Mouse (Mus musculus): Measurements from ENCODE around the gene Cox4i2. TPM values are rescaled to one million over a fixed set of nuclear protein-coding genes. Genes with fewer than 3 reads are reported as not detected.

Cox4i2 gene
- polyA plus RNA-seq, 1 experiment from 2014 or later: 27.0 TPM

DNA sequence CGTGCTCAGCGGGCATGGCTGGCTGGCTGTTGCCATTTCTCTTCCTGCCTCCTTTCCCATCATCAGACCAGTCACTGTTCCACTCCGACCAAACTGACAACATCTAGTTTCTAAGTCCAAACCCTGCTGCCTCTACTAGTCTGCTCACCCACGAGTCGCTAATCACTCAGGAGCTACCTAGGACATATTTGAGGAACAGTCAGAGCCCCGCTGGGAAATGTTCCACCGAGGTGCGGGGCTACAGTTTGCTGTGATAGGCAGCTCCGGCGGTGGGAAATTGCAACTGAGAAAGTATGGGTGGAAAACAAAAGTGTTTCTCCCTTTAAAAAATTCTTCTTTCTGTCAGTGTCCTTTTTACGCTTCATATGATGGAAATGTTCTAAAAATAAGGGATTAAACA, 36.3 kb upstream of the Cox4i2 start:
- Histone ChIP-seq H3K4me1 (ENCODE audit: control insufficient read depth, insufficient read depth, low read length) (peaks cover 7% of the 10 kb centered on the region), H3K9me3 (ENCODE audit: control insufficient read depth, low read length) (no peaks in the 10 kb centered on the region), H3K36me3 (ENCODE audit: control insufficient read depth, insufficient read depth, low read length) (no peaks in the 10 kb centered on the region), H3K4me3 (ENCODE audit: low read depth, low read length) (no peak overlapping the region), H3K27me3 (replicated peaks; ENCODE audit: control insufficient read depth, insufficient read depth, low read length) (no peaks in the 10 kb centered on the region), H3K4me2 (ENCODE audit: low read depth, low read length) (no peak overlapping the region), H3K9ac (ENCODE audit: low read depth, low read length) (0 out of 2 replicates have a peak overlapping the region, but pooled peaks have one; percentile 27), H3K27ac (replicated peaks; ENCODE audit: low read depth, low read length) (peak overlapping the region; percentile 28; the same call in 1 of the 2 replicates)
- 60% methylated on average over 11 of the region's 11 CpGs for WGBS
- no peak for DNase-seq (ENCODE audit: low spot score)
- ATAC-seq (ENCODE audit: low read depth): no peak

DNA sequence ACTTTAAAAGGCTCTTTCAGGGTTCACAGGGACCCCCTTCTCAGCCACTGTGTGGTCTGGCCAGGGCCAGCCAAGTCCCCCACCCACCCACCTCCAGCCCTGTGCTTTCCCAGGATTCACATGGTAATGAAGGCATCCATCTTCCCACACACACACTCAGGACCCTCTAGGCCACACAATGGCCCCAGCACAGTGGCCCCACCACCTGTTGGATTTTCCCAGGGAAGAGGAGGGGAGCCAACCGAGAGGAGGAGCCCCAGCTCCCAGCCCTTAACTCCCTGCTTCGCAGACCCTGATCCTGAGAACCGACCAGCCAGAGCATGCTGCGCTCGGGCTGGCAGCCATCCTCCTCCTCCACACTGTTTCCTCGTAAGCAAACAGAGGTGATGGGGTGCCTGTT, 35.9 kb upstream of the Cox4i2 start:
- Histone ChIP-seq H3K9me3 (ENCODE audit: control insufficient read depth, low read length) (no peaks in the 10 kb centered on the region), H3K4me1 (ENCODE audit: control insufficient read depth, insufficient read depth, low read length) (peaks cover 7% of the 10 kb centered on the region), H3K27ac (replicated peaks; ENCODE audit: low read depth, low read length) (peak overlapping the region; percentile 28; the same call in 1 of the 2 replicates), H3K36me3 (ENCODE audit: control insufficient read depth, insufficient read depth, low read length) (no peaks in the 10 kb centered on the region), H3K27me3 (replicated peaks; ENCODE audit: control insufficient read depth, insufficient read depth, low read length) (no peaks in the 10 kb centered on the region), H3K4me2 (ENCODE audit: low read depth, low read length) (no peak overlapping the region), H3K9ac (ENCODE audit: low read depth, low read length) (peak overlapping the region; percentile 27; the same call in 1 of the 2 replicates), H3K4me3 (ENCODE audit: low read depth, low read length) (no peak overlapping the region)
- DNase-seq (ENCODE audit: low spot score) (no peak), ATAC-seq (ENCODE audit: low read depth) (peak; percentile 52; the same call in 1 of the 2 replicates)
- WGBS: 32% methylated on average over 6 of the region's 6 CpGs

DNA sequence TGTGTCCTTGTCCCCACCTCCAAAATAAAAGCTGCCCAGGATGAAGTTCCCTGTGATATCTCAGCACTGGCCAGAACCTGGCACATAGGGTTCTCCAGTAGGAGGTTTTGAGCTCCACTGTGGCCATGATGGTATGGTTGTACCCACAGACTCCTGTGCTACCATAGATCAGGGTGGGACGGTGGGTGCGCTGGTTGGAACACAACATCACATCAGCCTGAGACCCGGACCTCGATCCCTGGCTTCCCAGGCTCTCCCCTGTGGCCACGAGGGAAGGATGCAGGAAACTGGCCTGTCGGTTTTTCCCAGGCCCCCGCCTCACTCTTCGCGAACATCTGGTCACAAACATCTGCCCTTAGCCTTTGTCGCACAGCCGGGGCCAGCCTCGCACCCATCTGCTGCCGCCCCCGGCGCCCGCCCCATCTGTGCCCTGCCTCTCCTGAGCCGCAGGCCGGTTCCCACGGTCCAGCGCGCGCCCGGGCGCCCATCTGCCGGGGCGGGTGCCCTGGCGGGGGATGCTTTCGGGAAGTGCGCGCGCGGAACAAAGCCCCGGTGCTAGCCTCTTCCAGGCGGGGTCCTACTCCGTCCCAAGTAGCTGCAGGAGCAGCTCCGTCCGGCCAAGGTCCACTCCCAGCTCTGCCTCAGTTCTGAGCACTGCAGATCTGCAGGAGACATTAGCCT, 30.2 kb upstream of the Cox4i2 start:
- H3K9me3 ChIP-seq (ENCODE audit: control insufficient read depth, low read length): no peaks in the 10 kb centered on the region
- H3K36me3 ChIP-seq (ENCODE audit: control insufficient read depth, insufficient read depth, low read length): no peaks in the 10 kb centered on the region
- no peak overlapping the region for H3K27ac ChIP-seq (replicated peaks; ENCODE audit: low read depth, low read length)
- H3K4me2 ChIP-seq (ENCODE audit: low read depth, low read length): peak overlapping the region; percentile 68
- peak overlapping the region; percentile 66 for H3K9ac ChIP-seq (ENCODE audit: low read depth, low read length)
- peak; percentile 52 for DNase-seq (ENCODE audit: low spot score)
- ATAC-seq (ENCODE audit: low read depth): peak; percentile 62
- no peaks in the 10 kb centered on the region for H3K27me3 ChIP-seq (replicated peaks; ENCODE audit: control insufficient read depth, insufficient read depth, low read length)
- 7% methylated on average over 17 of the region's 37 CpGs for WGBS
- H3K4me3 ChIP-seq (ENCODE audit: low read depth, low read length): peak overlapping the region; percentile 35
- H3K4me1 ChIP-seq (ENCODE audit: control insufficient read depth, insufficient read depth, low read length): peaks cover 22% of the 10 kb centered on the region

DNA sequence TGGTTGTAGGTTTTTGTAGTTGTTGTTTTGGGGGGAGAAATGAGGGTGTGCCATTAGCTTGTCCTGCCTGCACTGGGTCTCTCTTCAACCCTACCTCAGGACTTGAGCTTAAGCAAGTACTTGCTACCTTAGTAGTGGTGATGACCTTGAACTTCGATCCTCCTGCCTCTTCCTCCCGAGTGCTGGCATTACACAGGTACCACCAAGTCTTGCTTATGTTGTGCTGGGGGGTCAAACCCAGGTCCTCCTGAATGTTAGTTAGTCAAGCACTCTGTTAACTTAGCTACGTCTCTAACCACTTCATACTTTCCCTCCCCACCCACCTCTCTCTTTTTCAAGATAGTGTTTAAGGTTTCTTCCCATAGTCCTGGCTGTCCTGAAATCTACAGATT, 29.6 kb upstream of the Cox4i2 start:
- Histone ChIP-seq H3K27me3 (replicated peaks; ENCODE audit: control insufficient read depth, insufficient read depth, low read length) (no peaks in the 10 kb centered on the region), H3K9me3 (ENCODE audit: control insufficient read depth, low read length) (no peaks in the 10 kb centered on the region), H3K4me2 (ENCODE audit: low read depth, low read length) (peak overlapping the region; percentile 68), H3K9ac (ENCODE audit: low read depth, low read length) (peak overlapping the region; percentile 66), H3K27ac (replicated peaks; ENCODE audit: low read depth, low read length) (no peak overlapping the region), H3K4me1 (ENCODE audit: control insufficient read depth, insufficient read depth, low read length) (peaks cover 27% of the 10 kb centered on the region), H3K4me3 (ENCODE audit: low read depth, low read length) (peak overlapping the region; percentile 35), H3K36me3 (ENCODE audit: control insufficient read depth, insufficient read depth, low read length) (no peaks in the 10 kb centered on the region)
- ATAC-seq (ENCODE audit: low read depth) (no peak), DNase-seq (ENCODE audit: low spot score) (no peak)
- WGBS: 65% methylated on average over 3 of the region's 3 CpGs

DNA sequence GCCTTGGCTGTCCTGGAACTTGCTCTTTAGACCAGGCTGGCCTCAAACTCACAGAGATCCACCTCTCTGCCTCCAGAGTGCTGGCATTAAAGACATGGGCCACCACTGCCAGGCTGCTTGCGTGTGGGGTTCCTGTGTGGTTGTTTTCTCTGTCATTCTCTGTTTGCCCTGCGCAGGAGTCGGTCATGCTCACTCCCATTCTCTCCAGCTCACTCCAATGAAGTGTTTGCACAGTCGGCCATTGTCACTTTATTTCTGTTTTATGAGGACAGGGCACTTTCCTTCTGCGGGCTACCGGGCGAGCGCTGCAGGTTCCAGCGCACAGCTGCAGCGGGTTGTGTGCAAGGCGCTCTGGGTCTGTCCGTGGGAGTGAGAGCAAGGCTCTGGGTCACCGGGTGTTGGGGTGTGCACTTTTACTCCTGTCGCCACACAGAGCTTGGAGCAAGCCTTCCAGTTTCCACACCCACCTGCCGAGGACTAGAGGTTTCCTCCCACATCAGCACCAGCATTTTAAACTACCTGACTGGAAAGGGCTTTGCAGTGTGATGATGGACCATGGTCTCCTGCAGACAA, 28.7 kb upstream of the Cox4i2 start:
- H3K36me3 ChIP-seq (ENCODE audit: control insufficient read depth, insufficient read depth, low read length): no peaks in the 10 kb centered on the region
- ATAC-seq (ENCODE audit: low read depth) (no peak), DNase-seq (ENCODE audit: low spot score) (no peak)
- no peak overlapping the region for H3K9ac ChIP-seq (ENCODE audit: low read depth, low read length)
- WGBS: 71% methylated on average over 15 of the region's 15 CpGs
- no peak overlapping the region for H3K4me2 ChIP-seq (ENCODE audit: low read depth, low read length)
- no peaks in the 10 kb centered on the region for H3K9me3 ChIP-seq (ENCODE audit: control insufficient read depth, low read length)
- peaks cover 37% of the 10 kb centered on the region for H3K4me1 ChIP-seq (ENCODE audit: control insufficient read depth, insufficient read depth, low read length)
- no peak overlapping the region for H3K4me3 ChIP-seq (ENCODE audit: low read depth, low read length)
- no peak overlapping the region for H3K27ac ChIP-seq (replicated peaks; ENCODE audit: low read depth, low read length)
- H3K27me3 ChIP-seq (replicated peaks; ENCODE audit: control insufficient read depth, insufficient read depth, low read length): no peaks in the 10 kb centered on the region

DNA sequence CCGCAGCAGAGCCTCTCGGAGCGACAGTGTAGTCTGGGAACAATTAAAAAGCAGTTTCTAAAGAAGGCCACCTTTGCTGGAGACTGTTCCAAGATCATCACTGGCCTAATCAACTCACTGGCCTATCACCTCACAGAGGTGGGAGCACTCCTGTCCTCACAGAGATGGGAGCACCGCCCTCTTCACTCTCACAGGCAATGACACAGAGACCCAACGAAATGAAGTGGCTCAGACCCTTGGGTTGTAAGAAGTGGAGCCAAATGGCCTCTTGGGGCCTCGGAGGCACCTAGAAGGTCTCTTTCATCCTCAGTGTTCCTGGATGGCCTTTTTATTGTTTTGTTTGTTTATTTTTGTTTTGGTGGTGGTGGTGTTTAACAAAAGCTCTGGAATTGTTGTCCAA, 27.8 kb upstream of the Cox4i2 start:
- WGBS: 62% methylated on average over 6 of the region's 6 CpGs
- DNase-seq (ENCODE audit: low spot score) (no peak), ATAC-seq (ENCODE audit: low read depth) (no peak)
- H3K9ac ChIP-seq (ENCODE audit: low read depth, low read length): no peak overlapping the region
- H3K4me3 ChIP-seq (ENCODE audit: low read depth, low read length): no peak overlapping the region
- H3K36me3 ChIP-seq (ENCODE audit: control insufficient read depth, insufficient read depth, low read length): no peaks in the 10 kb centered on the region
- H3K4me2 ChIP-seq (ENCODE audit: low read depth, low read length): no peak overlapping the region
- no peaks in the 10 kb centered on the region for H3K27me3 ChIP-seq (replicated peaks; ENCODE audit: control insufficient read depth, insufficient read depth, low read length)
- no peak overlapping the region for H3K27ac ChIP-seq (replicated peaks; ENCODE audit: low read depth, low read length)
- peaks cover 40% of the 10 kb centered on the region for H3K4me1 ChIP-seq (ENCODE audit: control insufficient read depth, insufficient read depth, low read length)
- H3K9me3 ChIP-seq (ENCODE audit: control insufficient read depth, low read length): no peaks in the 10 kb centered on the region

DNA sequence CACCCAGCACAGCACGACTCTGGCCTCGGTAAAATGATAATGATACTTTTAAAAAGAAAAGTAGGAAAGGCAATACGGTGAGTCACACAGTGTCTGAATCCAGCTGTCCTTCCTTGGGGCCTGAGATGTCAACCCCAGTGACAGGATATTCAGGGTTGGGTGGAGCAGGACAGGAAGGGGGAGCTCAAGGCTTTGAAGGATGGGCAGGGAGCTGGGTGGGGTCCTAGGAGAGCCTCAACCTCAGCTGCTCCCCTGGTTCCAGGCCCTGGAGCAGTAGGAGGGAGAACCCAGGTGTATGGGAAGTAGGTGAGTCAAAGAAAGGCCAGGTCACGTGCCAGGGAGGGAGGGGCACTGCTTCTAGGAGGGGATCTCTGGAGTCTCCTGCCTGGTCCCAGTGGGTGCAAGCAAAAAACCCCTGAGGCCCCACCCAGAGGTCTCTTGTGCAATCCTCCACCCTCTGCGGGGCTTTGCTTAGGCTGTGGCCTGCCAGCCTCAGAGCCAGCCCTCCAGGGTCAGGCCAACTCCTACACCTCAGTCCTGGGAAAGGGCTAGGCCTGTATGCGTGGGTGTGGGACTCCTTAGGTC, 27.1 kb upstream of the Cox4i2 start:
- DNase-seq (ENCODE audit: low spot score): no peak
- Histone ChIP-seq H3K27me3 (replicated peaks; ENCODE audit: control insufficient read depth, insufficient read depth, low read length) (no peaks in the 10 kb centered on the region), H3K27ac (replicated peaks; ENCODE audit: low read depth, low read length) (peak overlapping the region; percentile 91), H3K9me3 (ENCODE audit: control insufficient read depth, low read length) (no peaks in the 10 kb centered on the region), H3K4me1 (ENCODE audit: control insufficient read depth, insufficient read depth, low read length) (peaks cover 40% of the 10 kb centered on the region), H3K4me3 (ENCODE audit: low read depth, low read length) (no peak overlapping the region), H3K36me3 (ENCODE audit: control insufficient read depth, insufficient read depth, low read length) (no peaks in the 10 kb centered on the region), H3K4me2 (ENCODE audit: low read depth, low read length) (no peak overlapping the region), H3K9ac (ENCODE audit: low read depth, low read length) (no peak overlapping the region; the same call in 1 of the 2 replicates)
- 40% methylated on average over 5 of the region's 6 CpGs for WGBS
- no peak for ATAC-seq (ENCODE audit: low read depth)

DNA sequence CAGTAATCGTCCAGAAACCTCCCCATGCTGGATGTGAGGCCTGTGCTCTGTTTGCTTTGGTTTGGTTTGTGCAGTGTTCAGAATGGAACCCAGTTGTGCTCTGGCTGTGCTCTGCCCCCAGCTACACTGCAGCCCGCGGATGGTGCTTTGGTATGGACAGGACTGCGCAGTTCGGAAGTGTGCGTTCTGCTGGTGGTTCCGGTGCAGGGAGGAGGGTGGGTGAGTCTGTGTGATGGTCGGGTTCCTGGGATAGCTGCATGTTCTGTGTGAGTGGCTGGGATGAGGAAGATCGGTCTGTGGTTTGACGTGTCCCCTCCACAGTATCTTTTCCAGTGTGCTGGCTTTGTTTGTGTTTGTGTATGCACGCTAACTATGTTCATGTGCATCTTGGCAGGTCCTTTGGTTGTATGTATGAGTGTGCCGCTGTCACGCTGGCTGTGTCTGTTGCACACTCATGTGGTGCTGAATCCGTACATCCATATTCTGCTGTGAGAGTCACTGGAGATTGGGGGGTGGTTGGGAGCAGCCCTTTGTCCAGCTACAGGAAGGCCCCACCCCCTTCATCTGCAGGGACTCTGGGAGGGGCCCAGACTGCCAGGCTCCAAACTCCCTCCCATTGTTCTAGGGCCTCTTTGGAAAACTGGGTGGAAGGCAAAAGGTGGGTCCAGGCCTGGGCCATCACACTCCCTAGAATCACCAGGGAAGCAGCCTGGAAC, 26.0 kb upstream of the Cox4i2 start:
- WGBS: 69% methylated on average over 14 of the region's 14 CpGs

More for the DNA sequence above, 26.0 kb upstream of the Cox4i2 start:
- Histone ChIP-seq H3K4me2 (ENCODE audit: low read depth, low read length) (no peak overlapping the region), H3K27me3 (replicated peaks; ENCODE audit: control insufficient read depth, insufficient read depth, low read length) (no peaks in the 10 kb centered on the region), H3K36me3 (ENCODE audit: control insufficient read depth, insufficient read depth, low read length) (no peaks in the 10 kb centered on the region), H3K4me3 (ENCODE audit: low read depth, low read length) (no peak overlapping the region), H3K4me1 (ENCODE audit: control insufficient read depth, insufficient read depth, low read length) (peaks cover 40% of the 10 kb centered on the region), H3K27ac (replicated peaks; ENCODE audit: low read depth, low read length) (peak overlapping the region; percentile 91), H3K9me3 (ENCODE audit: control insufficient read depth, low read length) (no peaks in the 10 kb centered on the region), H3K9ac (ENCODE audit: low read depth, low read length) (no peak overlapping the region)
- ATAC-seq (ENCODE audit: low read depth) (no peak), DNase-seq (ENCODE audit: low spot score) (no peak)
